Mouse (Mus musculus) stomach, embryonic 15.5 days (tissue): ENCODE measurements around the gene Ogfrl1. TPM values are rescaled to one million over a fixed set of nuclear protein-coding genes. Genes with fewer than 3 reads are reported as not detected.

ENCODE experiments used
- ATAC-seq: fragments of 200-750 bp; cut with Nextera tagmentation; 2 replicates; pipeline ENCODE4 v1.8.0; 2017; ENCODE audit warnings: low read depth, moderate number of reproducible peaks, moderate TSS enrichment; ENCODE audit not compliant: insufficient read depth, low FRiP score
- H3K27ac ChIP-seq: fragments of 300-500 bp; sonication (generic); 2 replicates; pipeline ENCODE4 v1.5.1; 2015; ENCODE audit warnings: mild to moderate bottlenecking, inconsistent platforms
- H3K27me3 ChIP-seq: fragments of 300-500 bp; sonication (generic); replicated peaks from 2 replicates; pipeline ENCODE4 v1.6.1; 2015; ENCODE audit warnings: inconsistent platforms
- H3K36me3 ChIP-seq: fragments of 300-500 bp; sonication (generic); 2 replicates; pipeline ENCODE4 v1.6.1; 2015; ENCODE audit warnings: inconsistent platforms
- H3K4me1 ChIP-seq: fragments of 300-500 bp; sonication (generic); 2 replicates; pipeline ENCODE4 v1.6.1; 2015; ENCODE audit warnings: inconsistent platforms
- H3K4me2 ChIP-seq: fragments of 300-500 bp; sonication (generic); 2 replicates; pipeline ENCODE4 v1.6.1; 2015; ENCODE audit warnings: mild to moderate bottlenecking, inconsistent platforms
- H3K4me3 ChIP-seq: fragments of 300-500 bp; sonication (generic); replicated peaks from 2 replicates; pipeline ENCODE4 v1.5.1; 2015; ENCODE audit warnings: inconsistent platforms
- H3K9ac ChIP-seq: fragments of 300-500 bp; sonication (generic); 2 replicates; pipeline ENCODE4 v1.6.1; 2015; ENCODE audit warnings: inconsistent platforms
- H3K9me3 ChIP-seq: fragments of 300-500 bp; sonication (generic); 2 replicates; pipeline ENCODE4 v1.6.1; 2016; ENCODE audit warnings: inconsistent platforms
- WGBS: fragments of 180-500 bp; shearing (Covaris S2); methylation state at CpG from one replicate; pipeline ENCODE4 v1.1.7; 2015; 5-methylcytosine and 5-hydroxymethylcytosine counted together
- polyA plus RNA-seq: library from polyadenylated mRNA; unstranded; fragments of >200 nt; fragmentation: Nextera tagmentation; extraction: Ambion mirVana; gene quantifications from 2 replicates; pipeline ENCODE4 v1.2.1, GENCODE M21; 2015

The Ogfrl1 gene
- polyA plus RNA-seq, 1 experiment from 2014 or later, result 8.2 TPM

GRCm38 (mm10) chr1:23384326-23384725, 13.2 kb downstream of the Ogfrl1 start:
- Histone ChIP-seq H3K27me3 (no peaks in the 10 kb centered on the region), H3K4me3 (no peak overlapping the region), H3K36me3 (no peaks in the 10 kb centered on the region), H3K9me3 (no peaks in the 10 kb centered on the region), H3K4me1 (0 out of 2 replicates have a peak, but pooled peaks cover 5% of the 10 kb centered on the region), H3K4me2 (no peak overlapping the region), H3K9ac (no peak overlapping the region), H3K27ac (no peak overlapping the region)
- WGBS, result 84% methylated on average over 6 of the region's 6 CpGs
- no peak for ATAC-seq

GRCm38 (mm10) chr1:23382806-23383653, 14.5 kb downstream of the Ogfrl1 start:
- H3K4me1 ChIP-seq, result 0 out of 2 replicates have a peak, but pooled peaks cover 5% of the 10 kb centered on the region
- H3K9ac ChIP-seq, result peak overlapping the region; percentile 78
- H3K27me3 ChIP-seq, result no peaks in the 10 kb centered on the region
- no peaks in the 10 kb centered on the region for H3K36me3 ChIP-seq
- peak; percentile 99 for ATAC-seq
- H3K27ac ChIP-seq, result peak overlapping the region; percentile 85
- H3K9me3 ChIP-seq, result no peaks in the 10 kb centered on the region
- under 1% methylated on average over 63 of the region's 93 CpGs for WGBS
- peak overlapping the region; percentile 99 for H3K4me2 ChIP-seq
- H3K4me3 ChIP-seq, result peak overlapping the region; percentile 80

- WGBS, result under 1% methylated on average over 16 of the region's 21 CpGs
Observed at GRCm38 (mm10) chr1:23382461-23382805, 15.1 kb downstream of the Ogfrl1 start.

GRCm38 (mm10) chr1:23382037-23382436, 15.5 kb downstream of the Ogfrl1 start:
- no peak for ATAC-seq
- H3K4me3 ChIP-seq, result peak overlapping the region; percentile 80
- H3K27ac ChIP-seq, result no peak overlapping the region; the same call in 1 of the 2 replicates
- 0 out of 2 replicates have a peak, but pooled peaks cover 5% of the 10 kb centered on the region for H3K4me1 ChIP-seq
- H3K9me3 ChIP-seq, result no peaks in the 10 kb centered on the region
- WGBS, result 15% methylated on average over 9 of the region's 9 CpGs
- no peaks in the 10 kb centered on the region for H3K27me3 ChIP-seq
- no peaks in the 10 kb centered on the region for H3K36me3 ChIP-seq
- H3K9ac ChIP-seq, result no peak overlapping the region
- peak overlapping the region; percentile 99 for H3K4me2 ChIP-seq

More at GRCm38 (mm10) chr1:23382461-23382805, 15.1 kb downstream of the Ogfrl1 start:
- no peaks in the 10 kb centered on the region for H3K27me3 ChIP-seq
- H3K4me2 ChIP-seq, result peak overlapping the region; percentile 99
- 0 out of 2 replicates have a peak, but pooled peaks cover 5% of the 10 kb centered on the region for H3K4me1 ChIP-seq
- peak; percentile 6 for ATAC-seq
- H3K9me3 ChIP-seq, result no peaks in the 10 kb centered on the region
- peak overlapping the region; percentile 80 for H3K4me3 ChIP-seq
- H3K9ac ChIP-seq, result peak overlapping the region; percentile 78
- peak overlapping the region; percentile 85 for H3K27ac ChIP-seq
- H3K36me3 ChIP-seq, result no peaks in the 10 kb centered on the region

- Histone ChIP-seq H3K27ac (no peak overlapping the region), H3K4me1 (0 out of 2 replicates have a peak, but pooled peaks cover 5% of the 10 kb centered on the region), H3K4me3 (no peak overlapping the region), H3K9me3 (no peaks in the 10 kb centered on the region), H3K27me3 (no peaks in the 10 kb centered on the region), H3K4me2 (peak overlapping the region; percentile 16), H3K36me3 (no peaks in the 10 kb centered on the region), H3K9ac (no peak overlapping the region)
- ATAC-seq, result no peak
- 65% methylated on average over 17 of the region's 17 CpGs for WGBS
Observed at GRCm38 (mm10) chr1:23379911-23380740, 17.4 kb downstream of the Ogfrl1 start.

GRCm38 (mm10) chr1:23379321-23379720, 18.3 kb downstream of the Ogfrl1 start:
- Histone ChIP-seq H3K9ac (no peak overlapping the region), H3K4me2 (no peak overlapping the region; the same call in 1 of the 2 replicates), H3K4me1 (0 out of 2 replicates have a peak, but pooled peaks cover 5% of the 10 kb centered on the region), H3K9me3 (no peaks in the 10 kb centered on the region), H3K27me3 (no peaks in the 10 kb centered on the region), H3K27ac (no peak overlapping the region), H3K4me3 (no peak overlapping the region), H3K36me3 (no peaks in the 10 kb centered on the region)
- 59% methylated on average over 6 of the region's 6 CpGs for WGBS
- ATAC-seq, result no peak

GRCm38 (mm10) chr1:23377572-23377971, 20.0 kb downstream of the Ogfrl1 start:
- no peak overlapping the region for H3K4me2 ChIP-seq
- H3K9me3 ChIP-seq, result no peaks in the 10 kb centered on the region
- WGBS, result 77% methylated on average over 13 of the region's 13 CpGs
- no peaks in the 10 kb centered on the region for H3K27me3 ChIP-seq
- no peaks in the 10 kb centered on the region for H3K36me3 ChIP-seq
- no peak overlapping the region for H3K4me3 ChIP-seq
- no peaks in the 10 kb centered on the region for H3K4me1 ChIP-seq
- H3K27ac ChIP-seq, result no peak overlapping the region
- ATAC-seq, result peak; percentile 59
- H3K9ac ChIP-seq, result no peak overlapping the region

- Histone ChIP-seq H3K4me1 (no peaks in the 10 kb centered on the region), H3K36me3 (no peaks in the 10 kb centered on the region), H3K9me3 (no peaks in the 10 kb centered on the region), H3K4me2 (no peak overlapping the region), H3K4me3 (no peak overlapping the region), H3K9ac (no peak overlapping the region), H3K27ac (no peak overlapping the region), H3K27me3 (no peaks in the 10 kb centered on the region)
- ATAC-seq, result 0 out of 2 replicates have a peak, but pooled peaks have one; percentile 22
- WGBS, result 77% methylated on average over 4 of the region's 4 CpGs
Observed at GRCm38 (mm10) chr1:23374156-23374555, 23.4 kb downstream of the Ogfrl1 start.

- H3K27ac ChIP-seq, result no peak overlapping the region
- H3K9me3 ChIP-seq, result no peaks in the 10 kb centered on the region
- no peak overlapping the region for H3K4me3 ChIP-seq
- WGBS, result 91% methylated on average over 2 of the region's 2 CpGs
- no peak overlapping the region for H3K4me2 ChIP-seq
- no peak overlapping the region for H3K9ac ChIP-seq
- ATAC-seq, result no peak
- no peaks in the 10 kb centered on the region for H3K4me1 ChIP-seq
- H3K36me3 ChIP-seq, result no peaks in the 10 kb centered on the region
- no peaks in the 10 kb centered on the region for H3K27me3 ChIP-seq
Observed at GRCm38 (mm10) chr1:23365614-23366013, 32.0 kb downstream of the Ogfrl1 start.

- Histone ChIP-seq H3K4me3 (no peak overlapping the region), H3K4me2 (no peak overlapping the region), H3K9ac (no peak overlapping the region), H3K4me1 (no peaks in the 10 kb centered on the region), H3K36me3 (no peaks in the 10 kb centered on the region), H3K27me3 (no peaks in the 10 kb centered on the region), H3K27ac (no peak overlapping the region), H3K9me3 (no peaks in the 10 kb centered on the region)
- ATAC-seq, result no peak
- 81% methylated on average over 6 of the region's 6 CpGs for WGBS
Observed at GRCm38 (mm10) chr1:23352895-23353294, 44.7 kb downstream of the Ogfrl1 start.

- Histone ChIP-seq H3K36me3 (no peaks in the 10 kb centered on the region), H3K4me1 (no peaks in the 10 kb centered on the region), H3K9me3 (no peaks in the 10 kb centered on the region), H3K9ac (no peak overlapping the region), H3K27me3 (no peaks in the 10 kb centered on the region), H3K4me2 (no peak overlapping the region), H3K4me3 (no peak overlapping the region), H3K27ac (no peak overlapping the region)
- WGBS, result 53% methylated on average over 4 of the region's 4 CpGs
- ATAC-seq, result no peak
Observed at GRCm38 (mm10) chr1:23351756-23352155, 45.8 kb downstream of the Ogfrl1 start.

- Histone ChIP-seq H3K4me3 (no peak overlapping the region), H3K4me2 (no peak overlapping the region), H3K36me3 (no peaks in the 10 kb centered on the region), H3K9ac (no peak overlapping the region), H3K4me1 (no peaks in the 10 kb centered on the region), H3K9me3 (no peaks in the 10 kb centered on the region), H3K27me3 (no peaks in the 10 kb centered on the region), H3K27ac (no peak overlapping the region)
- no peak for ATAC-seq
- WGBS, result 70% methylated on average over 3 of the region's 3 CpGs
Observed at GRCm38 (mm10) chr1:23345633-23346032, 51.9 kb downstream of the Ogfrl1 start.
